Mouse (Mus musculus) G1E (cell line): Measurements from ENCODE around the gene Sphk2.

Source experiments
- CTCF ChIP-seq: IDR thresholded peaks from 2 replicates; pipeline ENCODE4 v1.5.1; 2012; ENCODE audit warnings: low read depth, low read length, inconsistent platforms, mixed read lengths
- POLR2AphosphoS5 ChIP-seq: IDR thresholded peaks from 2 replicates; pipeline ENCODE4 v1.6.1; 2012; ENCODE audit warnings: low read depth, low read length, inconsistent platforms; ENCODE audit not compliant: insufficient replicate concordance

DNA sequence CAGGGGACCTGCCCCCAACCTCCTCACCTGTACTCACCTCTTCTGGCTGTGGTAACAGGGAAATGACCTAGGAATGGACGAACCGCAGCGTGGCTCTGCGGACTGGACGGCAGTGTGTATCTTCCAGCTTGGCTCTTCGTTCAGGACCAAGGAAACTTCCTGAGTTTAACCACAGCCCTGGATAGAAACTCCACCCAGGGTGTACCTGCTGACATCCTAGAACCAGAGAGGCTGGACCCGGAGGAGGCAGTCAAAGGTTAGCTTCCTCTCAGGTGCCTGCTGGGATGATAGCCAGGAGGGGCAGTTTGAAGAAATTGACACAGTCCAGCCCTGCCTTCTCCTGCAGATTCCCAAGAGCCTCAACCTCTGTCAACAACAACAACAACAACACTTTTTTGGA, 51.6 kb downstream of the Sphk2 start, which contains the start of gene Fut2:
- TF ChIP-seq CTCF (no peak), POLR2AphosphoS5 (no peak)
